Mouse (Mus musculus): Measurements from ENCODE around the gene Gm10770. TPM values are rescaled to one million over a fixed set of nuclear protein-coding genes. Genes with fewer than 3 reads are reported as not detected.
"Not testable (repeated sequence)": the region's sequence is repeated elsewhere in the genome, so short reads cannot be mapped to it uniquely, and the experiment has no call there.

Gm10770 gene
- not detected for total RNA-seq (2021)
- long read RNA-seq, experiment 1 = 0 reads
- long read RNA-seq, experiment 2 = 0 reads

DNA sequence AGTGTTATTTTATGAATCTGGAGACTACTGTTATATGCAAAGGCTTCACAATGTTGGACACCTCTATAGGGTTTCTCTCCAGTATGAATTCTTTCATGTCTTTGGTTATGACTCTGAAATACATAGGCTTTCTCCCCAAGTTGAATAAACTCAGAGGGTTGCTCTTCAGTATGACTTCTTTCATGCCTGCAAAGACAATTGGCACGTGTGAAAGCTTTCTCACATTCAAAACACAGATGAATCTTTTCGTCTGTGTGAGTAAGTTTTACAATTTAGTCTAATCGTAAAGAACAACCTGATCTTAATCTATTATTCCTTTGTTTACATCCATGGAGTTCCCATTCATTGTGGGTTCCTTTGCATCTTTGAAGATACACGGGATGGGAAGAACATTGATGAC is at the start of gene Gm10770:
TSS of gene Gm10770 (minus strand) at position 101 of the 400 bp plus-strand sequence.
- DNase-seq (ENCODE audit: low spot score in 2 of 2) = not testable (repeated sequence)

GRCm38 (mm10) chr2:150223263-150223662 is 43.8 kb upstream of the Gm10770 start:
- not testable (repeated sequence) for DNase-seq (ENCODE audit: low spot score in 2 of 2)

DNA sequence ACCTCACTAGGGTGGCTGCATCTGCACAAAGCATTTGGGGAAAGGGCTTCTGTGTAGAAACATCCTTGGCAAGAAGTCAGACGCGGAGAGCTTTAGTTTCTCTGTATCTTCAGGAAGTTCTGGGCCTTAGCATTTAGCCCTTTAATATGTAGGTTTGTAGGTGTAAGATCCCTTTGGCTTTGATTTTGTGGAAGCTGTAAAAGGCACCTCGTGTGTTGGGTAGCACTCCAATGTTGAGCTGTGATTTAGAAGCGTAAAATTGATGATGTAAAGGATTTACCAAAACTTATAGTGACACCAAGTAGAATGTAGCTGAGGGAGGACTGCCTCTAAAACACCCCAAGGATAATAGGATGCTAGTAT is 38.9 kb upstream of the Gm10770 start:
- DNase-seq (ENCODE audit: low spot score in 2 of 2) = not testable (repeated sequence)

DNA sequence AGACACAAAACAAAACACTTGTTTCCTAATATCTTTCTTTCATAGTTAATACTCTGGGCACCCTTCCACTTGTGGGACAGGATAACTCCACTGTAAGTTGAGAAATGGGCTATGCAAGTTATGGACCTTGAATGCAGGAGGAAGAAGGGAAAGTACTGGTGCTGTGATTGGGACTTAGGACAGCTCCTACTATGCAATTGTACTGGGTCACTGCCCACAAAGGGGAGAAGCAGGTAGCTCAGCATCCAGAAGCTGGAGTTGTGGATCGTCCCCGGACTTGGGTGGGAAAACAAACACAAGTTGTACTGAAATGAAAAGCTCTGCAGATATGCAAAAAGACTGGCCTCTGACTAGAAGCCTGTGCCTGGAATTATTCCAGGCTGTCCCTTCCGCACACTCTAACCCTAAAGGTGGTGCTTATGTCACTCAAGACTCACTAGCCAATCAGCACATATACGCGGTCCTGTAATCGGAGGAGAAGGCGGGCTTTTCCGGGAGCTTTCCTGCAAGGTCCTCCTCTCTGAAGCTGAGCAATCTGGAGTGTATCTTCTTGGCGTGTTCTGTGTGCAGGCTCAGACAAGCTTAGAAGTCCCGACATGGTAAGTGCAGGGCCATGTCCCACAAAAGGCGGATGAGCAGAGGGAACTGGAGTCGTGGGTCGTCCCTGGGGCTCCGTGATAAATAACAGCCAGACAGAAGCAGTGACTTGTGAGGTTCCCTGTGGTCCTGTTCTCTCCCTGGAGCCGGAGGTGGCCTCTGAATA is 38.3 kb upstream of the Gm10770 start, which contains the start of gene Zfp937:
TSS of gene Zfp937 (plus strand) at position 474 of the 763 bp plus-strand sequence.
- peak; percentile 48 to 58 for DNase-seq (ENCODE audit: low spot score in 2 of 2)

DNA sequence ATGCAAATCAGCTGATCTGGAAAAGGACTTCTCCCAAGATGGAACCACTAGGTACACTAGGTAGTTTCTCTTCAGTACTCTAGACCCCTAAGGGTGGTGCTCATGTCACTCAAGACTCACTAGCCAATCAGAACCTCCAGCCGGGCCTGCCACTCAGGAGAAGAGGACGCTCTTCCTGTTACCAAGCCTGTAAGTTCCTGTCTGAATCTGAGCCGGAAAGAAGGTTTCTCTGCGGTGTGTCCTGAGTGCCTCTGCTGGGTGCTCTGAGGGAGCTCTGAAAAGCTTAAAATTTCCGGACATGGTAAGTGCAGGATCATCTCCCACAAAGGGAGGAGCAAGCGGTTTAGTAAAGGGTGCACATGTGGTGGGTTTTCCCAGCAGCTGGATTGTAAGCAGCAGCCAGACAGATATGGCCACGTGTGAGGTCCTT is 2.1 kb upstream of the Gm10770 start, which contains the start of gene Gm14139:
TSS of gene Gm14139 (plus strand) at position 186 of the 430 bp plus-strand sequence.
- not testable (repeated sequence) for DNase-seq (ENCODE audit: low spot score in 2 of 2)

GRCm38 (mm10) chr2:150181046-150181445 is 1.6 kb upstream of the Gm10770 start:
- not testable (repeated sequence) for DNase-seq (ENCODE audit: low spot score in 2 of 2)

DNA sequence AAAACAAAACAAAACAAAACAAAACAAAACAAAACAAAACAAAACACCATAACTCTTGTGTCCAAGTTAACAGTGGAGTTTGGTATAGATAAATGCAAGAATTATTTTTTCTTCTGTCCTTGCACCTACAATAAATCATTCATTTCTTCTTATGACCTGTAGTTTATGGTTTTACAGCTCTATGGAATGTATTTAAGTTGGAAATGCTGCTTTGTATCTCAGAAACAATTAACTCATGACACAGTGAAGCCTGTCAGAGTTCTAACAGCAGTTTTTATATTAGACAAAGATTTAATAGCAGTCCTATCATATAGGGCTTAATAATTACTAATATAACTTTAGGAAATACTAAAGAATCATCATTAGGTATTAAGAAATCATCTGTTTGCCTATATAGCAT is 5.6 kb downstream of the Gm10770 start:
- no peak for DNase-seq (ENCODE audit: low spot score in 2 of 2)

GRCm38 (mm10) chr2:150166703-150167102 is 12.8 kb downstream of the Gm10770 start:
- DNase-seq (ENCODE audit: low spot score in 2 of 2) = no peak

- DNase-seq (ENCODE audit: low spot score in 2 of 2) = peak; percentile 64 to 65
These were observed 43.0 kb downstream of the Gm10770 start, which contains the start of gene Zfp120 for GRCm38 (mm10) chr2:150136435-150136897. Gene Zfp120, minus strand, starts transcription at chr2:150136708.

GRCm38 (mm10) chr2:150132773-150133172 is 46.7 kb downstream of the Gm10770 start:
- no peak for DNase-seq (ENCODE audit: low spot score in 2 of 2)

GRCm38 (mm10) chr2:150132002-150132401 is 47.5 kb downstream of the Gm10770 start:
- not testable (repeated sequence) for DNase-seq (ENCODE audit: low spot score in 2 of 2)

Other genes starting within 250 kb of the Gm10770 start
- 1 to 10 TPM; 5.3 to 7.2 TPM for gene Zfp120, start 43.0 kb downstream of the Gm10770 start, total RNA-seq (2021)
- gene Gm14139, start 2.1 kb upstream of the Gm10770 start, total RNA-seq (2021) = under 1 TPM; 0.22 to 0.76 TPM
- gene Zfp937, start 38.4 kb upstream of the Gm10770 start, total RNA-seq (2021) = 1 to 10 TPM; 4.5 to 5.5 TPM
- 1 to 10 TPM; 5.4 to 6.8 TPM for gene Gm21994, start 75.9 kb upstream of the Gm10770 start, total RNA-seq (2021)
- under 1 TPM; 0.17 to 0.19 TPM for gene Gm14124, start 77.8 kb upstream of the Gm10770 start, total RNA-seq (2021)
- 1 to 10 TPM; 1.4 to 3.1 TPM for gene Gm10130, start 144.0 kb upstream of the Gm10770 start, total RNA-seq (2021)
- 1 to 10 TPM; 3.5 to 6.0 TPM for gene 3300002I08Rik, start 183.1 kb upstream of the Gm10770 start, total RNA-seq (2021)